Comparison of ENCODE assay signal across 29 mouse cellular contexts in the genomic region with DNA sequence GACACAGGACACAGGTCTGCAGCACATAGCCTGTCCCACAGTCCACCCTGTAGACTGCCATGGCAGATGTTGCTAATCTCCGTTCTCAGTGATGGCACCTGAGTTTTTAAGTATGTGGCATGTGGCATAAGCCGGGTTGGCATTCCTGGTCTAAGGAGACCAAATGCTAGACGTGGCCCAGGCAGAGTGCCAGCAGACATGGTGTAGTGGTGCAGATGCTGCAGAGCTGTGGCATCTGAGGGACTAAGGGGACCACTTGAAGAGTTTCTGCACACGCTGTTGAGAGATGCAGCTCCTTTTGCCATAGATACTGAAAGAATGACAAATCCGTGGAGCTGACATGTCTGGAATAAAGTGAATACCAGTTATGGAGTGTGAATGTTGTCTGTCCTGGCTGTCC. TPM values are rescaled to one million over a fixed set of nuclear protein-coding genes. Genes with fewer than 3 reads are reported as not detected.
"Had no signal": no experiment of that assay in that cellular context is flagged by ENCODE, and none has a peak within 500 bp of the region (broad histone marks: within the 10 kb centered on the region; RNA-seq: fewer than 3 reads in every experiment).

No protein-coding gene starts in this region.

- H3K27ac ChIP-seq: midbrain, embryonic 10.5 days; midbrain, embryonic 12.5 days; neural tube, embryonic 13.5 days; neural tube, embryonic 15.5 days; stomach, embryonic 15.5 days; stomach, postnatal 0 days had no signal

- H3K4me1 ChIP-seq: stomach, embryonic 15.5 days had no signal

- H3K9ac ChIP-seq: lung, embryonic 14.5 days; midbrain, embryonic 12.5 days; neural tube, embryonic 13.5 days; neural tube, embryonic 15.5 days; stomach, embryonic 15.5 days had no signal

- H3K27me3 ChIP-seq: midbrain, embryonic 12.5 days; stomach, embryonic 15.5 days had no signal

- H3K4me3 ChIP-seq: midbrain, embryonic 10.5 days; midbrain, embryonic 12.5 days; myocyte; neural tube, embryonic 13.5 days; neural tube, embryonic 15.5 days; stomach, embryonic 15.5 days had no signal

- DNase-seq: lung, adult 18-20 months; lung, embryonic 14.5 days; lung, postnatal 10 days; lung, postnatal 4 days; midbrain, embryonic 14.5 days; retina, postnatal 1 day; right cerebral cortex, adult 18-20 months; right cerebral cortex, postnatal 25 days; right cerebral cortex, postnatal 4 days; spleen, adult 18-20 months; thymus, adult 2 months; thymus, postnatal 25 days; thymus, postnatal 4 days had no signal

RNA-seq across cellular contexts. Expression of gene Gm11034, which starts 9.2 kb away (rescaled TPM):
- total RNA-seq: megakaryocyte, adult 5-6 weeks; megakaryocyte-erythroid progenitor cell, adult 5-6 weeks had no signal
- polyA plus RNA-seq: liver, embryonic 16.5 days; lung, embryonic 14.5 days; lung, embryonic 16.5 days; midbrain, embryonic 10.5 days; midbrain, embryonic 12.5 days; midbrain, embryonic 14.5 days; midbrain, embryonic 16.5 days; myocyte; neural tube, embryonic 11.5 days; neural tube, embryonic 13.5 days; neural tube, embryonic 15.5 days; small intestine, adult 2 months; stomach, embryonic 15.5 days; stomach, postnatal 0 days; testis, adult 2 months; thymus, adult 2 months; urinary bladder, adult 2 months had no signal

RNA-seq across cellular contexts. Expression of gene Cib3, which starts 10.0 kb away (rescaled TPM):
- total RNA-seq: megakaryocyte-erythroid progenitor cell, adult 5-6 weeks had no signal
- polyA plus RNA-seq: liver, embryonic 16.5 days; lung, embryonic 14.5 days; midbrain, embryonic 10.5 days; midbrain, embryonic 12.5 days; midbrain, embryonic 14.5 days; myocyte; neural tube, embryonic 11.5 days; neural tube, embryonic 13.5 days; neural tube, embryonic 15.5 days; small intestine, adult 2 months; stomach, embryonic 15.5 days had no signal

RNA-seq across cellular contexts. Expression of gene Hsh2d, which starts 33.2 kb away (rescaled TPM):
- polyA plus RNA-seq: midbrain, embryonic 10.5 days; midbrain, embryonic 12.5 days; midbrain, embryonic 14.5 days; midbrain, embryonic 16.5 days; myocyte; neural tube, embryonic 11.5 days; neural tube, embryonic 13.5 days; neural tube, embryonic 15.5 days had no signal
